Mouse (Mus musculus) lung, postnatal 14 days (tissue): ENCODE data around the gene Vmn1r54.
"Not testable (repeated sequence)": the region's sequence is repeated elsewhere in the genome, so short reads cannot be mapped to it uniquely, and the experiment has no call there.

Experiments
- DNase-seq: peaks from one replicate; pipeline ENCODE4 v3.0.0; 2021

Vmn1r54 gene

DNA sequence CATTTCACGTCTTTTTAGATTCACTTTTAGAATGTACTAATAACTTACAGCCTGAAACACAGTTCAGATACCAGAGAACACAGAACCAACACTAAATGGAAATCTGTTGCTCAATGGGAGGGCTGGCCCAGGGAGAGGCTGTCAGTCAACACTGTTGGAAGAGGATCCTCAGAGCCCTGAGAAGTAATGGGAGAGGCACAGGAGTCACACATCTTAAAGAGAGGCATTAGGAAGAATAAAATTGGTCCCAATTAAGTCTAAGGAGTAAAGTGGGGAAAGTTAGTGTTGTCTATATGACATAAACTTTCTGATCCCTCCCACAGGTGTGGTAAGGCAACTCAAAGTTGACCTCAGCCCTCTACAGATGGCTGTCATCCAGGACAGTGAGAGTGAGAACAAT is at the start of gene Vmn1r54:
Vmn1r54 (plus strand) TSS at position 301 of the 400 bp plus-strand sequence.
- DNase-seq: no peak

DNA sequence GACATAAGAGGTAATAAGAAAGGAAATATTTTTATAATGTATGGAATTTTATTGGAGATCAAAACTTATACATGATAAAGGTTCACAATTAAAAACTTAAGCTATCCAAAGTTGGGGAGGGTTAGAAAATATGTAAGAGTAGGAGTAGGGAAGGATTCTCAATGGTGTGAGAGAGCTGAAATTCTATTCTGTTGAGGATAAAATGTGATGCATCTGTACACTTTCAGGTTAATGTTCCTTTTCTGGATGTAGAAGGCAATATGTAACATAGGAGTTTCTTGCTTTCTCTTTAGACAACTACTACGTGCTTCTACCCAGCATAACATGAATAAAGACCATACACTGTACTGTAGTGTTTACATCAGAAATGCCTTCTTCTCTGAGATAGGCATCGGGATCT is 43.6 kb upstream of the Vmn1r54 start, which contains the start of gene V1ra8:
V1ra8 (plus strand) TSS at position 301 of the 400 bp plus-strand sequence.
- DNase-seq: not testable (repeated sequence)

DNA sequence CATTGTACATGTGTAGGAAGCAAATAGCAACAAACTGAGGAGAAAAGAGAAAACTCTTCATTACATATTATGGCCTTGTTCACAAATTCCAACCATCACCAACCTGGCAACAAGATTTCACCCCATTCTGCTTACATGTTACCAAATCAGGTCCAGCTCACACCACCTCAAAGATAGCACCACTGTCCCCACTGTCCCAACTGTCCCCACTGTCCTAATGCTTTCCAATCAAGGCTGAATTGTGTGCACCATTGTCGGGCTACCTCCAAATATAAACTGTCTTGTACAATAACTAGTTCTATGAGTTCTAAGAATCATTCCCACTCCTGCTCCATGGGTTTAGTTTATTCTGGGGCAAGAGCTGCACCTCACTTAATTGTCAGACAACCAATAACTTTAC is 21.8 kb upstream of the Vmn1r54 start, which contains the start of gene Vmn1r53:
Vmn1r53 (minus strand) TSS at position 101 of the 400 bp plus-strand sequence.
- no peak for DNase-seq

DNA sequence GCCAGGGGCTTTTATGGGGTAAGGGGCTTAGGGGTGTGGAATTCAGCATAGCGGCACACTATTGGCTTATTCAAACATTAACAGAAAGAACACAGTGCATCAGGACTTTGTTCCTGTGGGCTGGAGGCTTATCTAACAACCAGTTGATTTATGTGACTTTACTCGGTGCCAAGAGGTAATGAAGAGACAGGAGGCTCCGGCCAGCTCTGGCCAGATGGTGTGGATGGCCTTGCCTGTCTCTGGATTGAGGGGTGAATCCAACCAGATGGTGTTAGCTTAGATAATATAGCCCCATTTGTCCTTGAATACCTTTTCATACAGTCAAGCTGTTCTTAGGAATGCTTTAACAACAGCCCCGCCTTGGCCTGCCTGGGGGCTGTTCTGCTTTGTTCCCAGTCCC is 14.0 kb upstream of the Vmn1r54 start:
- DNase-seq: not testable (repeated sequence)

DNA sequence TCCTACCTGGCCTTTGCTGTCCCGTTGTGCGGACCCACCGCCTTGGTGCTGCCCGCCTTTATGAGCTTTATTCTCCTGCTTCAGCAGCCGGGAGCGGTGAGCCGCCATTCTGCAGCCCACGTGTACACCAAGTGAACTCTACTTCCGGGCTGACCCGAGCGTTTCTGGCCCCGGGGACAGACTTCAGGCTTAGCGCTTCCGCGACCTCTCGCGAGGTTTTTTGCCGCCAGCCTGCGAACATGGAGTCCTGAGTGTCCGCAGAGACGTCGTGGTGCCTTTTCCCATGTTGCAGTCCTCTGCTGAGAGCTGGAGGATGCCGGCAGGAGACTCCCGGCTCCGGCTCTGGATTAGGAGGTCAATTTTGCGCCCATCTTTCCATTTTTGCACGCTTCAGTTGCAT is 13.4 kb upstream of the Vmn1r54 start:
- DNase-seq: no peak

- no peak for DNase-seq
These were observed 2.1 kb upstream of the Vmn1r54 start for GRCm38 (mm10) chr6:90244019-90244418.

- peak; percentile 5 for DNase-seq
These were observed 42.2 kb downstream of the Vmn1r54 start for GRCm38 (mm10) chr6:90288265-90288664.

DNA sequence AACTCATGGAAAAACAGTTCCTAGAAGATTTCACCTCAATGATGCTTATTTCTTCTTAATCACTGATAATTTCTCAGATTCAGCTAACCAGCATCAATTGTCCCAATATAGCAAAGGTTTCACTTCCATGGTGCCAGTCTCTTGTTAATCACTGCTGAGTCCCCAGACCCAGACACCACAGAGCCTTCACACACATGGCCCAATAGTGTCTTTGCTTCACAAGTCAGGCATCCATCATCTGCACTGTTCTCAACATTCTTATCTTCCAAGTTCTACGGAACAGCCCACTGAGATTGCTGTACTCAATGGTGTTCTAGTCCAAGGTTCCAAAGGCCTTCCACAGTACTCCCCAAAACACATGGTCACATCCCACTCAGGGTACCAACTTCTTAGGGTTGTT is 54.8 kb downstream of the Vmn1r54 start, which contains the start of gene BC048671:
BC048671 (plus strand) TSS at position 301 of the 400 bp plus-strand sequence.
- DNase-seq: no peak

- no peak for DNase-seq
These were observed 60.3 kb downstream of the Vmn1r54 start for GRCm38 (mm10) chr6:90306315-90306975.

DNA sequence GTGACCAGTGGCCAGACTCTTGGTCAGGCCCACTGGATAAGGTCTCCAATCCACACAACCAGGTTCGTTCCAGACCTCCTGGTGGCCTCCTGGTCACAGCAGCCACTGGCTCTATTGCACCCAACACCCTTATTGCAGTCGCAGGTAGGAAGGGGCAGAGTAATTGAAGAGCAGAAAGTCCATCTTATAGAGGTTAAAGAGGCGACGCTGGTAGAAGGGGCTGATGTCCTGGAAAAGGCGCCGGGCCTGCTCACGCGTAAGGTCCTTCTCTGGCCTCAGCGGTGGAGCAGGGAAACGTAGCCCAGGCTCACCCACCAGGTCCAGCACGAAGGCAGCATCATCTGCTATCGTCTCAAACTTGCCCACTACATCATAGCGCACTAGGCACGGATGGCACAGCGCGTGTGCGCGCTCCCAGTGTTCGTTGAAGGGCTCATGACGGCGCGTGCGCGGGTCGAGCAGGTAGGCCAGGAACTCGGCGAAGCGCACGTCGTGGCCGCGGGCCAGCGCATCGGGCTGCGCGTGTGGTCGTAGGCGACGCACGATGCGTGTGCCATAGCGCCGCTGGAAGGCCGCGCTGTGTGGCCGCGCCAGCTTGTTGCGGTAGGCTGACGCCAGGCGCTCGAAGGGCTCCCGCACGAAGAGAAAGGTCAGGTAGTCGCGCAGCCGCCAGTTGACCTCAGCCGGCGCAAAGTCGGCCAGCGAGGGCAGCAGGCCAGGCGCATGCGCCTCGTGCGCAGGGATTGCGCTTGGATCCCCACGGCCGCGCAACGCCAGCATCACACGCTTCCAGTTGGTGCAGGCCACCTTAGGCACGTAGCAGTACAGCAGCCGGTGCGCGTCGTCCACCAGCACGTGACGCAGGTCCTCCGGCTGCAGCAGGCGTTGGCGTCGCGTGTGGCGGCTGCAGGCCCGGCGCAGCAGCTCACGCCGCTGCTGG is 63.0 kb downstream of the Vmn1r54 start:
- DNase-seq: no peak

- no peak for DNase-seq
These were observed 69.9 kb downstream of the Vmn1r54 start for GRCm38 (mm10) chr6:90315961-90316360.

GRCm38 (mm10) chr6:90317510-90318258 is 71.6 kb downstream of the Vmn1r54 start:
- no peak for DNase-seq

DNA sequence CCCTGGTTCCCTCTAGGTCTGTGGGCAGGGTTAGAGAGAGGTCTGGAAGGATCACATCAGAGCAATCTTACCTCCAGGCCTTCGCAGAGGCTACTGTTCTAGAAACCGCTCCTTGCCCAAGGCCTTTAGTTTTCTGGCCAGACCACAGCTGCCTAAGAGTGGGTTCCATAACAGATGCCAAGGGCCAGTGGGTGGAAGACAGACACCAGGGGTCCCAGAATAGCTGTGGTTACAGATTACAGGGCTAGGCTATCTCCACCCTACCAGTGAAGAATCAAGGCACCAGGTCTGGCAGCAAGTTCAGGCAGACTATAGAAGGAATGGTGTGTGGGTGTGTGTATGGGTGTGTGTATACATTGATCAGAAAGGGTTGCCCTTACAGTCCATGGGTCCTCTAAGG is 72.9 kb downstream of the Vmn1r54 start:
- no peak for DNase-seq

- no peak for DNase-seq
These were observed 73.5 kb downstream of the Vmn1r54 start for GRCm38 (mm10) chr6:90319475-90320191.

DNA sequence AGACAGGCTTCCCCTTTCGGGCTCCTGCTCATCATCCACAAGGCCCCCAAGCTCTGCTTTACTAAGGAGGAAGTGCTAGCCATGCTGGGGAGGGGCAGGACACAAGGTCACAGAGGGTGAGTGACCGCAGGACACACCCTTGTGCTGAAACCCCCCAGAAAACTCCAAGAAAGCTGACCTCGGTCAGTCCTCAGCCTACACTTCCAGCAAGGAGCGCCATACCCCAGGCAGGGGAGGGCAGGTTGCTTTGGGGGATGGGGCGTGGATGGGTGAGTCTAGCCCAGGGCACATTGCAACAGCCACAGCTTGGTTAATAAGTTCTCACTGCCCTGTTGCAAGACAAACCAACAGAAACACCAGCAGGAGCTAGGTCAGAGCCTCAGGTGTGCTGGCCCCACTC is 74.3 kb downstream of the Vmn1r54 start:
- no peak for DNase-seq
